Mouse (Mus musculus) layer of hippocampus, postnatal 14 days (tissue): ENCODE results near the gene Camta1. TPM values are rescaled to one million over a fixed set of nuclear protein-coding genes. Genes with fewer than 3 reads are reported as not detected.

Source experiments
- DNase-seq, 2 experiments: peaks; one replicate each; pipeline ENCODE4 v3.0.0; 2021 to 2022; ENCODE audit warnings: low spot score in 2 of 2, mixed read lengths in 1 of 2
- total RNA-seq, 2 experiments: library from RNA; stranded (reverse); gene quantifications; 2 replicates each; pipeline ENCODE4 v1.2.3; 2021

Camta1 gene
- total RNA-seq, 2 experiments from 2014 or later: 230 to 235 TPM

GRCm38 (mm10) chr4:151477950-151478349, 383.7 kb downstream of the Camta1 start:
- DNase-seq: no peak

GRCm38 (mm10) chr4:151474895-151475470, 386.7 kb downstream of the Camta1 start:
- DNase-seq: no peak

GRCm38 (mm10) chr4:151471886-151472285, 389.8 kb downstream of the Camta1 start:
- no peak for DNase-seq

GRCm38 (mm10) chr4:151468381-151468780, 393.3 kb downstream of the Camta1 start:
- DNase-seq: no peak

- no peak for DNase-seq
Observed at GRCm38 (mm10) chr4:151458686-151459085, 403.0 kb downstream of the Camta1 start.

- no peak for DNase-seq
Observed at GRCm38 (mm10) chr4:151454611-151455010, 407.1 kb downstream of the Camta1 start.

- DNase-seq: no peak
Observed at GRCm38 (mm10) chr4:151454065-151454464, 407.6 kb downstream of the Camta1 start.

- no peak for DNase-seq
Observed at GRCm38 (mm10) chr4:151451885-151452284, 409.8 kb downstream of the Camta1 start.

- no peak for DNase-seq
Observed at GRCm38 (mm10) chr4:151449981-151450380, 411.7 kb downstream of the Camta1 start.

GRCm38 (mm10) chr4:151448341-151448740, 413.3 kb downstream of the Camta1 start:
- peak; percentile 9 to 21 for DNase-seq

- DNase-seq: no peak
Observed at GRCm38 (mm10) chr4:151444665-151445064, 417.0 kb downstream of the Camta1 start.

GRCm38 (mm10) chr4:151438561-151438960, 423.1 kb downstream of the Camta1 start:
- no peak for DNase-seq

GRCm38 (mm10) chr4:151437859-151438258, 423.8 kb downstream of the Camta1 start:
- DNase-seq: no peak

- no peak for DNase-seq
Observed at GRCm38 (mm10) chr4:151425133-151425532, 436.5 kb downstream of the Camta1 start.

GRCm38 (mm10) chr4:151422922-151423321, 438.8 kb downstream of the Camta1 start:
- DNase-seq: no peak

GRCm38 (mm10) chr4:151422361-151422760, 439.3 kb downstream of the Camta1 start:
- DNase-seq: no peak

GRCm38 (mm10) chr4:151418344-151418875, 443.3 kb downstream of the Camta1 start:
- DNase-seq: no peak

- no peak for DNase-seq
Observed at GRCm38 (mm10) chr4:151415812-151416211, 445.9 kb downstream of the Camta1 start.

- no peak for DNase-seq
Observed at GRCm38 (mm10) chr4:151415376-151415775, 446.3 kb downstream of the Camta1 start.

GRCm38 (mm10) chr4:151414952-151415351, 446.7 kb downstream of the Camta1 start:
- DNase-seq: no peak

- DNase-seq: peak; percentile 49 to 51
Observed at GRCm38 (mm10) chr4:151411641-151412061, 450.0 kb downstream of the Camta1 start.

GRCm38 (mm10) chr4:151411016-151411415, 450.7 kb downstream of the Camta1 start:
- no peak for DNase-seq

- no peak for DNase-seq
Observed at GRCm38 (mm10) chr4:151409291-151409690, 452.4 kb downstream of the Camta1 start.
